ENCODE assay signal across 10 mouse cellular contexts in genomic region chr2:93303260-93303584, GRCm38 (mm10). TPM values are rescaled to one million over a fixed set of nuclear protein-coding genes. Genes with fewer than 3 reads are reported as not detected.
DNase-seq lines count a peak whose midpoint lies in the region; ATAC-seq and TF ChIP-seq lines count a peak whose summit lies in the region.
"Had no signal": no experiment of that assay in that cellular context is flagged by ENCODE, and none has a peak within 500 bp of the region (broad histone marks: within the 10 kb centered on the region; RNA-seq: fewer than 3 reads in every experiment).

No protein-coding gene starts in this region.

- peak overlapping the region; percentile 20; the same call in 1 of the 2 replicates for H3K27ac ChIP-seq in gastrocnemius, adult 2 months
- 0 out of 2 replicates have a peak overlapping the region, but pooled peaks have one; percentile 39 for H3K27ac ChIP-seq in liver, embryonic 11.5 days (ENCODE audit: low read depth, low read length)
- peak overlapping the region; percentile 46; the same call in 1 of the 2 replicates for H3K27ac ChIP-seq in hindbrain, postnatal 0 days
- peak overlapping the region; percentile 76; the same call in 1 of the 2 replicates for H3K27ac ChIP-seq in stomach, embryonic 14.5 days (ENCODE audit: low read length)

- 57% methylated on average over 5 of the region's 5 CpGs for WGBS in liver, embryonic 11.5 days
- 20% methylated on average over 5 of the region's 5 CpGs for WGBS in hindbrain, postnatal 0 days
- WGBS in stomach, embryonic 14.5 days, result 60% methylated on average over 5 of the region's 5 CpGs

- no peaks in the 10 kb centered on the region for H3K9me3 ChIP-seq in liver, embryonic 11.5 days (ENCODE audit: control insufficient read depth, low read length)
- no peaks in the 10 kb centered on the region for H3K9me3 ChIP-seq in hindbrain, postnatal 0 days (ENCODE audit: low read length)
- no peaks in the 10 kb centered on the region for H3K9me3 ChIP-seq in stomach, embryonic 14.5 days (ENCODE audit: control insufficient read depth, low read depth, low read length)

- H3K9ac ChIP-seq in liver, embryonic 11.5 days (ENCODE audit: low read depth, low read length), result no peak overlapping the region
- no peak overlapping the region for H3K9ac ChIP-seq in hindbrain, postnatal 0 days (replicated peaks; ENCODE audit: low read length)
- H3K9ac ChIP-seq in stomach, embryonic 14.5 days (replicated peaks; ENCODE audit: low read depth, low read length), result no peak overlapping the region

- H3K36me3 ChIP-seq in liver, embryonic 11.5 days (ENCODE audit: control insufficient read depth, insufficient read depth, low read length), result no peaks in the 10 kb centered on the region; the same call in 1 of the 2 replicates
- no peaks in the 10 kb centered on the region for H3K36me3 ChIP-seq in hindbrain, postnatal 0 days (ENCODE audit: insufficient read depth, low read length)
- no peaks in the 10 kb centered on the region for H3K36me3 ChIP-seq in stomach, embryonic 14.5 days (ENCODE audit: control insufficient read depth, insufficient read depth, low read length)

- H3K27me3 ChIP-seq in liver, embryonic 11.5 days (replicated peaks; ENCODE audit: control insufficient read depth, insufficient read depth, low read length), result no peaks in the 10 kb centered on the region
- H3K27me3 ChIP-seq in hindbrain, postnatal 0 days (ENCODE audit: insufficient read depth, low read length), result no peaks in the 10 kb centered on the region
- no peaks in the 10 kb centered on the region for H3K27me3 ChIP-seq in stomach, embryonic 14.5 days (ENCODE audit: control insufficient read depth, insufficient read depth, low read length)

- no peaks in the 10 kb centered on the region; the same call in 1 of the 2 replicates for H3K4me1 ChIP-seq in liver, embryonic 11.5 days (replicated peaks; ENCODE audit: control insufficient read depth, insufficient read depth, low read length)
- peaks cover 13% of the 10 kb centered on the region for H3K4me1 ChIP-seq in hindbrain, postnatal 0 days (ENCODE audit: insufficient read depth, low read length)
- H3K4me1 ChIP-seq in stomach, embryonic 14.5 days (ENCODE audit: control insufficient read depth, insufficient read depth, low read length), result peaks cover 9% of the 10 kb centered on the region; the same call in 1 of the 2 replicates

- no peak for ATAC-seq in liver, embryonic 11.5 days (replicated peaks; ENCODE audit: low FRiP score)
- no peak; the same call in 1 of the 2 replicates for ATAC-seq in hindbrain, postnatal 0 days
- ATAC-seq in stomach, embryonic 14.5 days (ENCODE audit: insufficient number of reproducible peaks, insufficient read depth, low FRiP score, low read depth), result no peak

- H3K4me3 ChIP-seq in gastrocnemius, adult 2 months, result no peak overlapping the region
- H3K4me3 ChIP-seq in liver, embryonic 11.5 days (ENCODE audit: low read depth, low read length), result no peak overlapping the region
- no peak overlapping the region for H3K4me3 ChIP-seq in hindbrain, postnatal 0 days (ENCODE audit: low read length)
- H3K4me3 ChIP-seq in stomach, embryonic 14.5 days (ENCODE audit: low read depth, low read length), result no peak overlapping the region

- TF ChIP-seq CTCF in gastrocnemius, adult 2 months (IDR thresholded peaks at IDR 0.05), result no peak
- TF ChIP-seq CTCF in hindbrain, postnatal 0 days (IDR thresholded peaks at IDR 0.05; ENCODE audit: low read depth), result no peak

- H3K4me2 ChIP-seq in liver, embryonic 11.5 days, result no peak overlapping the region
- no peak overlapping the region for H3K4me2 ChIP-seq in hindbrain, postnatal 0 days (ENCODE audit: low read depth, low read length)
- no peak overlapping the region for H3K4me2 ChIP-seq in stomach, embryonic 14.5 days (replicated peaks; ENCODE audit: low read depth, low read length)

- DNase-seq in gastrocnemius, adult 2 months, result no peak
- no peak for DNase-seq in gastrocnemius, adult 8-10 months (ENCODE audit: low spot score in 2 of 2)
- no peak for DNase-seq in liver, embryonic 11.5 days (ENCODE audit: low spot score)
- DNase-seq in liver, result no peak
- no peak for DNase-seq in hindbrain, postnatal 0 days (ENCODE audit: low spot score)
- DNase-seq in thymus, postnatal 4 days, result no peak
- DNase-seq in frontal cortex, adult 2 months (ENCODE audit: extremely low spot score in 1 of 2, low spot score in 1 of 2), result no peak
- DNase-seq: cerebellum, postnatal 36 days; layer of hippocampus, adult 9-11 months had no signal

- intact Hi-C loops in gastrocnemius, adult 2 months (cut with DNase I), result no loop called here

RNA-seq across cellular contexts. Expression of gene Tspan18, which starts 31.1 kb away (rescaled TPM):
- total RNA-seq in gastrocnemius, adult 2 months (2021), result 1 to 10 TPM; 1.5 to 2.4 TPM
- 1 to 10 TPM in 3 of 4 experiments, under 1 TPM in 1; 0.97 to 1.5 (median 1.4) TPM for total RNA-seq in gastrocnemius, adult 8-10 months (2022)
- polyA plus RNA-seq in liver, embryonic 11.5 days (2014; fragmentation: Nextera tagmentation; extraction: Ambion mirVana), result 19.4 and 19.5 TPM in 2 replicates
- total RNA-seq in hindbrain, postnatal 0 days (2014; rRNA removed), result 23.5 and 26.2 TPM in 2 replicates
- 11.1 and 12.3 TPM in 2 replicates for polyA plus RNA-seq in hindbrain, postnatal 0 days (2015; fragmentation: Nextera tagmentation; extraction: Ambion mirVana)
- polyA plus RNA-seq in stomach, embryonic 14.5 days (2014; fragmentation: Nextera tagmentation; extraction: Ambion mirVana), result 27.6 and 30.3 TPM in 2 replicates
- 4.3 TPM in 2 replicates for polyA plus RNA-seq in frontal cortex, adult 2 months (2012; rRNA removed)

Comparison
In these comparisons a context has a peak if more than half of its experiments do, and no peak if none do; other contexts are left out.
1. H3K27ac ChIP-seq: peak in every context shown above with its lines; median percentile 76 in stomach, embryonic 14.5 days; 46 in hindbrain, postnatal 0 days; 39 in liver, embryonic 11.5 days; 20 in gastrocnemius, adult 2 months.